In genomic region chr16:91023384-91023783, GRCm38 (mm10) we compare ENCODE assay signal across 8 mouse cellular contexts. TPM values are rescaled to one million over a fixed set of nuclear protein-coding genes. Genes with fewer than 3 reads are reported as not detected.
DNase-seq lines count a peak whose midpoint lies in the region; TF ChIP-seq lines count a peak whose summit lies in the region.

No protein-coding gene starts in this region.

- H3K27ac ChIP-seq in heart, embryonic 10.5 days = no peak overlapping the region
- no peak overlapping the region for H3K27ac ChIP-seq in testis, adult 2 months (ENCODE audit: control insufficient read depth, insufficient read depth, low read depth, low read length)
- H3K27ac ChIP-seq in embryonic fibroblast, embryonic 13.5 days (ENCODE audit: insufficient read depth, low read length) = no peak overlapping the region

- H3K36me3 ChIP-seq in heart, embryonic 10.5 days = peaks cover 99% of the 10 kb centered on the region
- H3K36me3 ChIP-seq in testis, adult 2 months (ENCODE audit: control insufficient read depth, insufficient read depth, low read length) = no peaks in the 10 kb centered on the region; the same call in none of the 2 replicates

- H3K4me1 ChIP-seq in heart, embryonic 10.5 days = no peaks in the 10 kb centered on the region
- H3K4me1 ChIP-seq in testis, adult 2 months (ENCODE audit: control insufficient read depth, insufficient read depth, low read length) = no peaks in the 10 kb centered on the region
- no peaks in the 10 kb centered on the region for H3K4me1 ChIP-seq in embryonic fibroblast, embryonic 13.5 days (ENCODE audit: control insufficient read depth, insufficient read depth, low read length)

- no peak overlapping the region for H3K4me3 ChIP-seq in heart, embryonic 10.5 days
- H3K4me3 ChIP-seq in testis, adult 2 months (ENCODE audit: control insufficient read depth, low read depth, low read length) = no peak overlapping the region
- no peak overlapping the region for H3K4me3 ChIP-seq in embryonic fibroblast, embryonic 13.5 days (ENCODE audit: insufficient read depth, low read length)

- peak; percentile 25; the same call in 1 of the 2 replicates for TF ChIP-seq CTCF in testis, adult 2 months (IDR thresholded peaks at IDR 0.05; ENCODE audit: control insufficient read depth, insufficient read depth, insufficient replicate concordance, low read depth, low read length)
- peak; percentile 34; the same call in 1 of the 2 replicates for TF ChIP-seq CTCF in embryonic fibroblast, embryonic 13.5 days (IDR thresholded peaks at IDR 0.05; ENCODE audit: borderline replicate concordance, insufficient read depth, low read length)

- 83% methylated on average over 1 of the region's 1 CpGs for WGBS in heart, embryonic 10.5 days

- no peaks in the 10 kb centered on the region for H3K9me3 ChIP-seq in heart, embryonic 10.5 days

- H3K27me3 ChIP-seq in heart, embryonic 10.5 days (ENCODE audit: insufficient read depth, poor library complexity, severe bottlenecking) = no peaks in the 10 kb centered on the region
- no peaks in the 10 kb centered on the region for H3K27me3 ChIP-seq in testis, adult 2 months (ENCODE audit: control insufficient read depth, insufficient read depth, low read length)

- peak; percentile 26 for DNase-seq in heart, postnatal 4 days
- DNase-seq in heart, embryonic 10.5 days (ENCODE audit: low spot score) = no peak
- DNase-seq in testis, postnatal 14 days (ENCODE audit: low spot score) = no peak
- peak; percentile 71 for DNase-seq in thymus, postnatal 4 days
- no peak for DNase-seq in layer of hippocampus, adult 8-10 months (ENCODE audit: low spot score in 2 of 2)
- DNase-seq in right cerebral cortex, postnatal 10 days (ENCODE audit: low spot score in 2 of 2) = no peak

- TF ChIP-seq POLR2A in testis, adult 2 months (IDR thresholded peaks at IDR 0.05; ENCODE audit: control insufficient read depth, low read depth, low read length) = no peak
- no peak for TF ChIP-seq POLR2A in embryonic fibroblast, embryonic 13.5 days (IDR thresholded peaks at IDR 0.05; ENCODE audit: low read depth, low read length)

RNA-seq across cellular contexts. Expression of gene Synj1, which starts 12.3 kb away (rescaled TPM):
- 10 to 100 TPM; 29.2 to 32.6 TPM for total RNA-seq in heart, postnatal 4 days (2021)
- polyA plus RNA-seq in heart, embryonic 10.5 days (2016; fragmentation: Nextera tagmentation; extraction: Ambion mirVana) = 14.3 and 16.5 TPM in 2 replicates
- 15.5 and 18.9 TPM in 2 replicates for polyA plus RNA-seq in testis, adult 2 months (2012; rRNA removed)
- 20.0 and 22.7 TPM in 2 replicates for polyA plus RNA-seq in embryonic fibroblast, embryonic 13.5 days (2011; ENCODE audit: insufficient read length, low read depth, missing spikeins)
- 100 to 1,000 TPM; 396 to 439 (median 423) TPM for total RNA-seq in layer of hippocampus, adult 8-10 months (2022)

RNA-seq across cellular contexts. Expression of gene Paxbp1, which starts 21.0 kb away (rescaled TPM):
- total RNA-seq in heart, postnatal 4 days (2021) = 10 to 100 TPM; 31.9 to 36.7 TPM
- 48.8 and 53.4 TPM in 2 replicates for polyA plus RNA-seq in heart, embryonic 10.5 days (2016; fragmentation: Nextera tagmentation; extraction: Ambion mirVana)
- 19.9 TPM in 2 replicates for polyA plus RNA-seq in testis, adult 2 months (2012; rRNA removed)
- polyA plus RNA-seq in embryonic fibroblast, embryonic 13.5 days (2011; ENCODE audit: insufficient read length, low read depth, missing spikeins) = 60.7 and 90.4 TPM in 2 replicates
- total RNA-seq in layer of hippocampus, adult 8-10 months (2022) = 10 to 100 TPM; 57.5 to 84.8 (median 69.6) TPM

Comparison
In these comparisons a context has a peak if more than half of its experiments do, and no peak if none do; other contexts are left out.
1. DNase-seq: peak in heart, postnatal 4 days (single experiment) and thymus, postnatal 4 days (single experiment); none in heart, embryonic 10.5 days (single experiment), testis, postnatal 14 days (single experiment), layer of hippocampus, adult 8-10 months (0 of 2) and right cerebral cortex, postnatal 10 days (0 of 2).